Mouse (Mus musculus): ENCODE measurements around the gene Sez6.

Gene Sez6

GRCm38 (mm10) chr11:77930751-77931540 is at the start of gene Sez6:
Gene Sez6, plus strand, starts transcription at chr11:77930800.
- DNase-seq (ENCODE audit: low spot score in 2 of 2) = peak; percentile 27 to 57

- no peak for DNase-seq (ENCODE audit: low spot score in 2 of 2)
Observed at GRCm38 (mm10) chr11:77884524-77885245, 45.9 kb upstream of the Sez6 start.

- no peak for DNase-seq (ENCODE audit: low spot score in 2 of 2)
Observed at GRCm38 (mm10) chr11:77885246-77885575, 45.4 kb upstream of the Sez6 start.

- DNase-seq (ENCODE audit: low spot score in 2 of 2) = no peak
Observed at GRCm38 (mm10) chr11:77887373-77887960, 43.1 kb upstream of the Sez6 start.

- no peak for DNase-seq (ENCODE audit: low spot score in 2 of 2)
Observed at GRCm38 (mm10) chr11:77888846-77889245, 41.8 kb upstream of the Sez6 start.

GRCm38 (mm10) chr11:77889484-77889883 is 41.1 kb upstream of the Sez6 start:
- no peak for DNase-seq (ENCODE audit: low spot score in 2 of 2)

- DNase-seq (ENCODE audit: low spot score in 2 of 2) = no peak
Observed at GRCm38 (mm10) chr11:77890648-77891258, 39.8 kb upstream of the Sez6 start.

DNA sequence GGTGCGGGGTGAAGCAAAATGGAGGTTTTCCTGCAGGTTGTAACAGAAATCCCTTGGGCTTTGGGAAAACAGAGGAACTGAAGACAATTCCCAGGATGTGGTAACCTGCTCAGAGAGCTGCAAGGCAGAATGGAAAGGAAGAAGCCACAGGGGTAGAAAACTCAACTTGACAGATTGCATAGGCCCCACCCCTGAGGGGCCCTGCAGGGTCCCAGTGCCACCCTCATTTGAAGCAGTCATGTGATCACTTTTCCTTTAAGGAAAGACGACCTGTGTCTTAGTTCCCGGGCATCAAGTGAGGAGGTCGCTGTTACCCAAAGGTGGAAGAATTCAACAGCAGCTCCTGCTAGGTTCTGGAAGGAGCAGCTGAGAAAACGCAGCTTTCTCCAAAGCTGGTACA is 37.7 kb upstream of the Sez6 start:
- no peak for DNase-seq (ENCODE audit: low spot score in 2 of 2)

DNA sequence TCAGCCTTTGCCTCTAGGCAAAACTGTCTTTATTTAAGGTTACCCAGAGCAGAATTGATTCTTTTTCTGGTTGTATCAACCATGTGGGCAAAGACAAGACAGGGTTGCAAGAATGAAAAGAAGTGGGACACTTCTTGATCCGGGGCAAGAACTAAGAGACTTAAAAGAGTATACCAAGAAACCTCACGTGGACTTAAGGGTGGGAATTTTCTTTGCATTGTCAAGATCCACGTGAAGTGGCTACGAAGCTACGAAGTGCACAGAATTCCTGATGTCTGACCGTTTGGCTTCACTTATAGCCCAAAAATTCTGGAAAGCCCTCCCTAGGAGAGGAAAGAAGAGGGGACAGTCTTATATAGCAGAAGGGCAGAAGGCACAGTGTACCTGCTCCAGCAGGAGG is 37.3 kb upstream of the Sez6 start:
- no peak for DNase-seq (ENCODE audit: low spot score in 2 of 2)

GRCm38 (mm10) chr11:77893787-77894718 is 36.5 kb upstream of the Sez6 start, which contains the start of gene Pipox:
Gene Pipox, minus strand, starts transcription at chr11:77894096.
- DNase-seq (ENCODE audit: low spot score in 2 of 2) = peak; percentile 43 to 64

GRCm38 (mm10) chr11:77894967-77895366 is 35.6 kb upstream of the Sez6 start:
- DNase-seq (ENCODE audit: low spot score in 2 of 2) = no peak

GRCm38 (mm10) chr11:77896011-77896410 is 34.6 kb upstream of the Sez6 start:
- DNase-seq (ENCODE audit: low spot score in 2 of 2) = no peak

DNA sequence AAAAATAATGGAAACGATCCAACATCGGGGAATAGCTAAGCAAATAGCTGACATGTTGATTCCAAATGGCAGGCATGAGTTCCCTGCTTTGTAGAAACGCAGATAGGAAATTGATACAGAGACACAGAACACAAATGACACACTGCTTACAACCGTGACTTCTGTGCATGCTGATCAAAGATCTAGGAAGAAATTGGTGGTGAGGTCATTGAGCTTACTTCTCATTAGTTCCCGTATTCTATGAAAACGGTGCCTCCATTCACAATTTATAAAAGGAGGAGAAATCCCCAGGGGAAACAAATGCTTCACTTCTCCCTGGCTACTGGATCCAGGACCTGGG is 34.1 kb upstream of the Sez6 start:
- DNase-seq (ENCODE audit: low spot score in 2 of 2) = no peak

DNA sequence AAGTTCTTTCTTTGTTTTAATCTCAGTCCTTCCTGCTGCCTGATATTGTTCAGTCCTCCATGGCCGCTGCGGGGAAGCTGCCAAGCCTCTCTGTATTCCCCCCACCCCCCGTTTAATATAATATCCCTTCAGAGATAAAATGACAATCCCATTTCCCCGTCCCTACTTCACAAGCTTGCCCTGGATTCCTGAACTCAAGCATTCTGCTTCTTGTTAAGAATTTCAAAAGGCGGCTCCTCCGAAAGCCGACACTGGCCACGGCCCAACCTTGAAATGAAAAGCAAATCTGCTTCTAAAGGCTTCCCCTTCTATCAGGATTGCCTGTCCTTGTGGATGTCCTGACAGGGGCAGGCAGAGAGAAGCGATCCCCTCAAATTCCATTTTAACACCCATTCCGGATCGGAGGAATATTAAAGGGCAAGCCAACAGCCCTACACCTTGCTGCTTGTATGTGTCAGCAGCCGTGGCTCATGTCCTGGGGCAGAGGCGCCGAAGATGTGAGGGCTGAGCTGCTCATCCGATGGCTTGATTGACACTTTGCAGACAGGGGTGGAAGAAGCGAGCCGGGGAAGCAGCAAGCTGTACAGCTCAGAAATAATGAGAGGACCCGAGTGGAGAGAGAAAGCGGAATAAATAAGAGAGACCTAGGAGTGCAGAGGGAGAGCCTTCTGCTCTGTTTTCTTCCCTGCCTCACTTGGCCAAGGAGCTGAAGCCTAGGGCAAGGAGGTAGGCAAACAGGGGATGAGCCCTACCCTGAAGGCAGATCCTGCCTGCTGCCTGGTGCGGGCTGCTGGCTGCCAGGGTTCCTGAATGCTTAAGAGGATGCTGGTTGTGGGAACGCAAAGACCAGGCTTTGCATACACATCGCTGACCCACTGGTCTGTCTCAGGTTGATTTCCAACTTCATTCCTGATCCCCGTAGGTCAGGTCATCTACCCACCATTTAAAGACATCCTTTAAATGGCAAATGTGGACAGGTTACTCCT is 33.5 kb upstream of the Sez6 start:
- DNase-seq (ENCODE audit: low spot score in 2 of 2) = no peak

DNA sequence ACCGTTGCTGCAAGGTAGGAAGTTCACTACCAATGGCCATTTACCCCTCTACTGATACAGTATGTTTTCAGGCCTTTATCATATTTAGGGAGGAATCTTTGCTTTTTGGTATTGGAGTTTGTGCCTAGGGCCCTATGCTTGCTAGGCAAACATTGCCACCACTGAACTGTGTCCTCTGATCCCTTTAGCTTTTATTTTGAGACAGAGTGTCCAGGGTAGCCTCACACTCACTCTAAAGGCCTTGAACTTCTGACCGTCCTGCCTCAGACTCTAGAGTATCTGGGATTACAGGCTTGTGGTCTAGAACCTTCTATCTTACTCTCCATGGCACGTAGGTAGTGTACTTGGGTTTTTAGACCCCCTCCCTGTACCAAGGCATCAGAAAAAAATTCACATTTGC is 30.4 kb upstream of the Sez6 start:
- no peak for DNase-seq (ENCODE audit: low spot score in 2 of 2)

DNA sequence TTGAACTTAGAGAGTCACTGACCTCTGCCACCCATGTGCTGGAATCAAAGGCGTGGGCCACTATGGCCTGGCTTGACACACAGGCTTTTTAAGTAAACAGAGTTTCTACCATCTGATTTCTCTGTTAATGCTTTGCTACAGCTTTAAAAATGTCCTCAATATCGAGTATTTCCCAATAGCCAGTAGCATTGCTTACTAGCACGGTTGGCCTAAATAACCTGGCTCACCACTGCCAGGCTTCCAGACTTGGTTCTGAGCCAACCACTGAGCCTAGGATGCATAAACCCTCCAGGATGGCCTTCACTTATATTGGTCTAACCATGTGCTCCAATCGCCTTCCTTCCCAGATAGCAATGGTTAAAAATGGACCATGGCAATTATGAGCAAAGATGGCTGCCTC is 29.9 kb upstream of the Sez6 start:
- no peak for DNase-seq (ENCODE audit: low spot score in 2 of 2)

- peak; percentile 5 to 10 for DNase-seq (ENCODE audit: low spot score in 2 of 2)
Observed at GRCm38 (mm10) chr11:77901366-77901765, 29.2 kb upstream of the Sez6 start.

- DNase-seq (ENCODE audit: low spot score in 2 of 2) = no peak
Observed at GRCm38 (mm10) chr11:77901775-77902355, 28.7 kb upstream of the Sez6 start.

GRCm38 (mm10) chr11:77903761-77904160 is 26.8 kb upstream of the Sez6 start:
- no peak for DNase-seq (ENCODE audit: low spot score in 2 of 2)

DNA sequence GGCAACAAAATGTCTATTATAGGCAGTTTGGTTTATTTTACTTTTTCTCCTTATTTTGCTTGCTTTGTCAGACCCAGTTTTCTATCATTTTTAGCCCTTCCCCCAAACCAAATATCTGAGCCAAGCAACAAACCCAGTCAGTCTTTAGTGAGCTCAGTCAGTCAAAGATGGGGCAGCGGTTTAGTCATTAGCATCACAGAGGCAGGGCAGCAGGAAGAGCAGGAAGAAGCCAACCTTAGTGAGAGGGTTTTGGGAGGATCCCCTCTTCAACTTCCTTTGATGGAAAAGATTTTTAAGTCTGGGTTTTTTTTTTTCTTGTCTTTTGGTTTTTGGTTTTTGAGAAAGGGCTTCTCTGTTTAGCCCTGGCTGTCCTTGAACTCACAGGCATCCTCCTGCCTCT is 25.9 kb upstream of the Sez6 start:
- no peak for DNase-seq (ENCODE audit: low spot score in 2 of 2)
